Mouse (Mus musculus) heart, adult 2 months (tissue): Measurements from ENCODE around the gene Krt8. TPM values are rescaled to one million over a fixed set of nuclear protein-coding genes. Genes with fewer than 3 reads are reported as not detected.
A peak's percentile ranks its signal among the peaks of the same experiment; 100 is the strongest.

Experiments used
- DNase-seq, 2 experiments: peaks; one replicate each; pipeline ENCODE4 v3.0.0; 2021
- H3K27ac ChIP-seq: fragments of 200-600 bp; 2 replicates; pipeline ENCODE4 v1.8.1; 2022
- H3K27me3 ChIP-seq: fragments of 200-500 bp; 2 replicates; pipeline ENCODE4 v1.6.1; 2012; ENCODE audit warnings: mild to moderate bottlenecking, low read length, inconsistent platforms, mixed read lengths; ENCODE audit not compliant: control insufficient read depth, insufficient read depth
- H3K36me3 ChIP-seq: fragments of 200-500 bp; 2 replicates; pipeline ENCODE4 v1.6.1; 2012; ENCODE audit warnings: low read length, inconsistent platforms; ENCODE audit not compliant: control insufficient read depth, insufficient read depth
- H3K4me1 ChIP-seq: fragments of 200-500 bp; 2 replicates; pipeline ENCODE4 v1.6.1; 2011; ENCODE audit warnings: low read length; ENCODE audit not compliant: control insufficient read depth, insufficient read depth
- H3K4me3 ChIP-seq: fragments of 200-600 bp; 2 replicates; pipeline ENCODE4 v1.8.1; 2022
- H3K79me2 ChIP-seq: fragments of 200-500 bp; replicated peaks from 2 replicates; pipeline ENCODE4 v1.6.1; 2012; ENCODE audit warnings: mild to moderate bottlenecking, inconsistent platforms, low read length, moderate library complexity, mixed read lengths; ENCODE audit not compliant: control insufficient read depth, insufficient read depth
- H3K9ac ChIP-seq: fragments of 200-500 bp; 2 replicates; pipeline ENCODE4 v1.6.1; 2012; ENCODE audit warnings: low read depth, mild to moderate bottlenecking, control low read depth, inconsistent platforms, low read length, mixed read lengths
- CTCF ChIP-seq: fragments of 200-600 bp; IDR thresholded peaks from 2 replicates; pipeline ENCODE4 v1.8.1; 2022; ENCODE audit warnings: antibody characterized with exemption, mild to moderate bottlenecking, moderate library complexity
- EP300 ChIP-seq: fragments of 200-500 bp; IDR thresholded peaks from 2 replicates; pipeline ENCODE4 v1.6.1; 2011; ENCODE audit warnings: low read depth, low read length, control low read depth; ENCODE audit not compliant: insufficient read depth
- POLR2A ChIP-seq: fragments of 200-500 bp; IDR thresholded peaks from 2 replicates; pipeline ENCODE4 v1.6.1; 2011; ENCODE audit warnings: mild to moderate bottlenecking, low read depth, low read length, control low read depth; ENCODE audit not compliant: insufficient read depth
- WGBS: fragments of 180-500 bp; shearing (Covaris S2); methylation state at CpG from one replicate; pipeline ENCODE4 v1.1.7; 2018; 5-methylcytosine and 5-hydroxymethylcytosine counted together
- intact Hi-C: fragments of 180-260 bp; cut with DNase I; formaldehyde crosslinking; loops from one replicate; pipeline ENCODE4 v1.15.1; 2025
- polyA plus RNA-seq: library from polyadenylated mRNA; depleted of rRNA; stranded (reverse); fragments of >200 nt; gene quantifications from 2 replicates; pipeline ENCODE4 v1.2.3, GENCODE M21; 2012
- total RNA-seq, 2 experiments: library from RNA; stranded (reverse); gene quantifications; 2 replicates each; pipeline ENCODE4 v1.2.3; 2021

Gene Krt8
- total and polyA plus RNA-seq, 3 experiments, result 1.7 to 9.8 (median 1.7) TPM

- intact Hi-C loops, result no loop called here
- H3K9ac ChIP-seq, result peak overlapping the region; percentile 75
- no peaks in the 10 kb centered on the region for H3K27me3 ChIP-seq
- no peaks in the 10 kb centered on the region for H3K79me2 ChIP-seq
- WGBS, result 4% methylated on average over 37 of the region's 39 CpGs
- H3K36me3 ChIP-seq, result no peaks in the 10 kb centered on the region; the same call in 1 of the 2 replicates
- TF ChIP-seq CTCF, result peak; percentile 54
- TF ChIP-seq POLR2A, result no peak
- 0 out of 2 replicates have a peak, but pooled peaks have one; percentile 33 for TF ChIP-seq EP300
- H3K4me3 ChIP-seq, result peak overlapping the region; percentile 48
- peak overlapping the region; percentile 88 for H3K27ac ChIP-seq
- peak; percentile 94 to 96 for DNase-seq
- H3K4me1 ChIP-seq, result peaks cover 16% of the 10 kb centered on the region
Observed at GRCm38 (mm10) chr15:101977043-101977726, 27.1 kb downstream of the Krt8 start.

GRCm38 (mm10) chr15:101976641-101977040 is 27.6 kb downstream of the Krt8 start:
- no peak for TF ChIP-seq EP300
- no peak for TF ChIP-seq CTCF
- TF ChIP-seq POLR2A, result no peak
- Histone ChIP-seq H3K27ac (peak overlapping the region; percentile 88), H3K4me1 (peaks cover 16% of the 10 kb centered on the region), H3K79me2 (no peaks in the 10 kb centered on the region), H3K27me3 (no peaks in the 10 kb centered on the region), H3K9ac (peak overlapping the region; percentile 75), H3K36me3 (no peaks in the 10 kb centered on the region; the same call in 1 of the 2 replicates), H3K4me3 (no peak overlapping the region; the same call in 1 of the 2 replicates)
- 57% methylated on average over 3 of the region's 3 CpGs for WGBS
- peak in 1 of 2 experiments; percentile 20 for DNase-seq
- intact Hi-C loops, result no loop called here

- no peaks in the 10 kb centered on the region for H3K27me3 ChIP-seq
- H3K4me1 ChIP-seq, result peaks cover 16% of the 10 kb centered on the region
- intact Hi-C loops, result no loop called here
- no peaks in the 10 kb centered on the region for H3K79me2 ChIP-seq
- no peaks in the 10 kb centered on the region; the same call in 1 of the 2 replicates for H3K36me3 ChIP-seq
- peak; percentile 66 to 78 for DNase-seq
- peak overlapping the region; percentile 88 for H3K27ac ChIP-seq
- no peak overlapping the region for H3K4me3 ChIP-seq
- no peak for TF ChIP-seq EP300
- no peak for TF ChIP-seq POLR2A
- TF ChIP-seq CTCF, result no peak
- no peak overlapping the region for H3K9ac ChIP-seq
- 55% methylated on average over 5 of the region's 5 CpGs for WGBS
Observed at GRCm38 (mm10) chr15:101976023-101976422, 28.3 kb downstream of the Krt8 start.

- Histone ChIP-seq H3K27me3 (no peaks in the 10 kb centered on the region), H3K4me1 (peaks cover 16% of the 10 kb centered on the region), H3K36me3 (no peaks in the 10 kb centered on the region; the same call in 1 of the 2 replicates), H3K27ac (peak overlapping the region; percentile 24), H3K9ac (no peak overlapping the region), H3K79me2 (no peaks in the 10 kb centered on the region), H3K4me3 (no peak overlapping the region)
- intact Hi-C loops, result no loop called here
- TF ChIP-seq EP300 (no peak), CTCF (0 out of 2 replicates have a peak, but pooled peaks have one; percentile 1), POLR2A (no peak)
- WGBS, result 36% methylated on average over 16 of the region's 16 CpGs
- peak; percentile 46 for DNase-seq
Observed at GRCm38 (mm10) chr15:101974083-101974845, 30.0 kb downstream of the Krt8 start.

GRCm38 (mm10) chr15:101973414-101974077 is 30.7 kb downstream of the Krt8 start:
- 15% methylated on average over 15 of the region's 15 CpGs for WGBS
- Histone ChIP-seq H3K4me3 (no peak overlapping the region), H3K27me3 (no peaks in the 10 kb centered on the region), H3K27ac (peak overlapping the region; percentile 24), H3K36me3 (no peaks in the 10 kb centered on the region; the same call in 1 of the 2 replicates), H3K79me2 (no peaks in the 10 kb centered on the region), H3K4me1 (peaks cover 16% of the 10 kb centered on the region), H3K9ac (no peak overlapping the region)
- peak; percentile 89 to 98 for DNase-seq
- TF ChIP-seq EP300, result peak; percentile 87
- TF ChIP-seq POLR2A, result no peak
- peak; percentile 100; the same call in 1 of the 2 replicates for TF ChIP-seq CTCF
- intact Hi-C loops, result loop anchor here (1.0 to 2.0 kb wide), 4 partner anchors 11 to 635 kb away; no protein-coding TSS in a partner anchor
